8 mouse cellular contexts compared by ENCODE assay signal in genomic region chr4:154928395-154929087, GRCm38 (mm10). TPM values are rescaled to one million over a fixed set of nuclear protein-coding genes. Genes with fewer than 3 reads are reported as not detected.
DNase-seq lines count a peak whose midpoint lies in the region; ATAC-seq and TF ChIP-seq lines count a peak whose summit lies in the region.

Gene Tnfrsf14 (minus strand): TSS chr4:154928563.

- H3K27me3 ChIP-seq in kidney, postnatal 0 days (ENCODE audit: insufficient read depth, low read length), result no peaks in the 10 kb centered on the region; the same call in 1 of the 2 replicates
- peaks cover 14% of the 10 kb centered on the region for H3K27me3 ChIP-seq in myocyte (ENCODE audit: control insufficient read depth, insufficient read depth, insufficient read length)
- no peaks in the 10 kb centered on the region for H3K27me3 ChIP-seq in midbrain, postnatal 0 days (ENCODE audit: insufficient read depth, low read length)

- no peaks in the 10 kb centered on the region for H3K9me3 ChIP-seq in kidney, postnatal 0 days (replicated peaks; ENCODE audit: low read length)
- no peaks in the 10 kb centered on the region for H3K9me3 ChIP-seq in midbrain, postnatal 0 days (ENCODE audit: low read length)

- H3ac ChIP-seq in myocyte (ENCODE audit: control insufficient read depth, insufficient read length), result no peak within 1 kb of the TSS

- H3K4me2 ChIP-seq in kidney, postnatal 0 days (ENCODE audit: low read length), result peak within 1 kb of the TSS; percentile 42
- peak within 1 kb of the TSS; percentile 71 for H3K4me2 ChIP-seq in myocyte (ENCODE audit: low read depth)
- H3K4me2 ChIP-seq in midbrain, postnatal 0 days (ENCODE audit: low read depth, low read length, poor library complexity, severe bottlenecking), result no peak within 1 kb of the TSS

- H3K9ac ChIP-seq in kidney, postnatal 0 days (ENCODE audit: low read depth, low read length), result peak within 1 kb of the TSS; percentile 35; the same call in 1 of the 2 replicates
- H3K9ac ChIP-seq in midbrain, postnatal 0 days (replicated peaks; ENCODE audit: low read length, poor library complexity, severe bottlenecking), result no peak within 1 kb of the TSS

- peak within 1 kb of the TSS; percentile 10 for H3K4me3 ChIP-seq in kidney, postnatal 0 days (replicated peaks; ENCODE audit: low read depth, low read length)
- no peak within 1 kb of the TSS for H3K4me3 ChIP-seq in myocyte
- H3K4me3 ChIP-seq in midbrain, postnatal 0 days (ENCODE audit: low read depth, low read length), result no peak within 1 kb of the TSS

- H3K4me1 ChIP-seq in kidney, postnatal 0 days (replicated peaks; ENCODE audit: insufficient read depth, low read length), result peaks cover 3% of the 10 kb centered on the region
- no peaks in the 10 kb centered on the region for H3K4me1 ChIP-seq in midbrain, postnatal 0 days (ENCODE audit: insufficient read depth, low read length)

- TF ChIP-seq CTCF in kidney, postnatal 0 days (IDR thresholded peaks at IDR 0.05; ENCODE audit: low read depth), result no peak
- no peak for TF ChIP-seq CTCF in midbrain, postnatal 0 days (IDR thresholded peaks at IDR 0.05)

- ATAC-seq in kidney, postnatal 0 days (replicated peaks; ENCODE audit: low FRiP score, low read depth), result no peak
- peak; percentile 13 to 19; a peak in 1 of 4 replicates for ATAC-seq in hematopoietic stem cell, adult 5-6 weeks (replicated peaks in 1 of 2; ENCODE audit: insufficient read depth in 1 of 2, low FRiP score in 2 of 2, low TSS enrichment in 1 of 2, low read depth in 1 of 2, poor library complexity in 2 of 2, severe bottlenecking in 2 of 2)
- no peak for ATAC-seq in midbrain, postnatal 0 days (ENCODE audit: low FRiP score)

- H3K79me2 ChIP-seq in myocyte (ENCODE audit: control insufficient read depth, insufficient read depth), result no peaks in the 10 kb centered on the region

- no peak for TF ChIP-seq POLR2A in myocyte (IDR thresholded peaks at IDR 0.05; ENCODE audit: insufficient read length, low read depth)

- H3K36me3 ChIP-seq in kidney, postnatal 0 days (ENCODE audit: insufficient read depth, low read length), result no peaks in the 10 kb centered on the region
- H3K36me3 ChIP-seq in myocyte (ENCODE audit: control insufficient read depth, insufficient read depth), result no peaks in the 10 kb centered on the region
- no peaks in the 10 kb centered on the region for H3K36me3 ChIP-seq in midbrain, postnatal 0 days (ENCODE audit: insufficient read depth, low read length)

- 49% methylated on average over 12 of the region's 12 CpGs for whole genome bisulfite sequencing in kidney, postnatal 0 days
- WGBS in midbrain, postnatal 0 days, result 62% methylated on average over 12 of the region's 12 CpGs

- H3K27ac ChIP-seq in kidney, postnatal 0 days, result peak within 1 kb of the TSS; percentile 31
- no peak within 1 kb of the TSS for H3K27ac ChIP-seq in midbrain, postnatal 0 days (ENCODE audit: low read depth, low read length)

- DNase-seq in kidney, postnatal 0 days (ENCODE audit: low spot score), result no peak
- no peak for DNase-seq in kidney, postnatal 10 days
- DNase-seq in c-Kit-positive CD71-positive TER-119-negative erythroid progenitor cells, embryonic 14.5 days (ENCODE audit: low read depth), result peak; percentile 76
- DNase-seq in cerebellum, postnatal 14 days, result no peak
- DNase-seq in layer of hippocampus, postnatal 25 days (ENCODE audit: extremely low spot score in 1 of 2, low spot score in 1 of 2), result no peak
- no peak for DNase-seq in midbrain, postnatal 0 days (ENCODE audit: low spot score)

TF ChIP-seq in myocyte, 11 proteins besides CTCF, POLR2A, EP300 and RAD21:
- TF ChIP-seq TCF12 (IDR thresholded peaks at IDR 0.05; ENCODE audit: insufficient read depth, poor library complexity, severe bottlenecking) (no peak), E2F4 (IDR thresholded peaks at IDR 0.05; ENCODE audit: insufficient read depth) (no peak), MYOD1 (IDR thresholded peaks at IDR 0.05; ENCODE audit: control insufficient read depth in 1 of 3, insufficient read length in 2 of 3, low read depth in 2 of 3) (no peak), SRF (IDR thresholded peaks at IDR 0.05; ENCODE audit: control insufficient read depth, insufficient read length, low read depth) (no peak), MYOG (IDR thresholded peaks at IDR 0.05; ENCODE audit: control insufficient read depth in 1 of 3, insufficient read depth in 1 of 3, insufficient read length in 2 of 3, low read depth in 2 of 3) (no peak)
TF ChIP-seq in myocyte: peak in this region for 0.

RNA-seq across cellular contexts. Expression of gene Tnfrsf14, which starts in this region (rescaled TPM):
- 0.75 and 1.3 TPM in 2 replicates for polyA plus RNA-seq in kidney, postnatal 0 days (2015; fragmentation: Nextera tagmentation; extraction: Ambion mirVana)
- 29.9 and 48.0 TPM in 2 replicates for total RNA-seq in hematopoietic stem cell, adult 5-6 weeks (2017)
- polyA plus RNA-seq in myocyte (2012; fragmentation: generic; extraction: Trizol), result 0.43 TPM
- 1 to 10 TPM in 1 of 2 experiments, under 1 TPM in 1; 0.62 to 1.9 TPM for total RNA-seq in layer of hippocampus, postnatal 25 days (2021)
- total RNA-seq in midbrain, postnatal 0 days (2014; rRNA removed), result 1.1 and 2.3 TPM in 2 replicates
- not detected in 2 replicates for polyA plus RNA-seq in midbrain, postnatal 0 days (2015; fragmentation: Nextera tagmentation; extraction: Ambion mirVana)

Comparison
In these comparisons a context has a peak if more than half of its experiments do, and no peak if none do; other contexts are left out.
1. ATAC-seq: peak in hematopoietic stem cell, adult 5-6 weeks (2 of 2); none in kidney, postnatal 0 days (single experiment) and midbrain, postnatal 0 days (single experiment).